Mouse (Mus musculus) midbrain, embryonic 13.5 days (tissue): Measurements from ENCODE around the gene Lpin3. TPM values are rescaled to one million over a fixed set of nuclear protein-coding genes. Genes with fewer than 3 reads are reported as not detected.

ENCODE experiments used
- ATAC-seq: fragments of 200-750 bp; cut with Nextera tagmentation; 2 replicates; pipeline ENCODE4 v1.8.0; 2017; ENCODE audit warnings: mild to moderate bottlenecking, moderate TSS enrichment, moderate library complexity
- H3K27ac ChIP-seq: fragments of 300-500 bp; sonication (generic); 2 replicates; pipeline ENCODE4 v1.5.1; 2015; ENCODE audit warnings: inconsistent platforms, mild to moderate bottlenecking, moderate library complexity
- H3K27me3 ChIP-seq: fragments of 300-500 bp; sonication (generic); 2 replicates; pipeline ENCODE4 v1.6.1; 2015; ENCODE audit warnings: mild to moderate bottlenecking, inconsistent platforms
- H3K36me3 ChIP-seq: fragments of 300-500 bp; sonication (generic); 2 replicates; pipeline ENCODE4 v1.6.1; 2015; ENCODE audit warnings: mild to moderate bottlenecking, inconsistent platforms
- H3K4me1 ChIP-seq: fragments of 300-500 bp; sonication (generic); replicated peaks from 2 replicates; pipeline ENCODE4 v1.6.1; 2015; ENCODE audit warnings: inconsistent platforms
- H3K4me2 ChIP-seq: fragments of 300-500 bp; sonication (generic); replicated peaks from 2 replicates; pipeline ENCODE4 v1.6.1; 2015; ENCODE audit warnings: moderate library complexity, mild to moderate bottlenecking, inconsistent platforms
- H3K4me3 ChIP-seq: fragments of 300-500 bp; sonication (generic); replicated peaks from 2 replicates; pipeline ENCODE4 v1.5.1; 2015; ENCODE audit warnings: mild to moderate bottlenecking, inconsistent platforms
- H3K9ac ChIP-seq: fragments of 300-500 bp; sonication (generic); replicated peaks from 2 replicates; pipeline ENCODE4 v1.6.1; 2015; ENCODE audit warnings: mild to moderate bottlenecking, inconsistent platforms
- H3K9me3 ChIP-seq: fragments of 300-500 bp; sonication (generic); 2 replicates; pipeline ENCODE4 v1.6.1; 2016; ENCODE audit warnings: mild to moderate bottlenecking, inconsistent platforms
- WGBS: fragments of 180-500 bp; shearing (Covaris S2); methylation state at CpG from one replicate; pipeline ENCODE4 v1.1.7; 2015; 5-methylcytosine and 5-hydroxymethylcytosine counted together
- polyA plus RNA-seq: library from polyadenylated mRNA; unstranded; fragments of >200 nt; fragmentation: Nextera tagmentation; extraction: Ambion mirVana; gene quantifications from 2 replicates; pipeline ENCODE4 v1.2.1, GENCODE M21; 2015

Gene Lpin3
- polyA plus RNA-seq, 1 experiment from 2014 or later: 0.38 TPM

DNA sequence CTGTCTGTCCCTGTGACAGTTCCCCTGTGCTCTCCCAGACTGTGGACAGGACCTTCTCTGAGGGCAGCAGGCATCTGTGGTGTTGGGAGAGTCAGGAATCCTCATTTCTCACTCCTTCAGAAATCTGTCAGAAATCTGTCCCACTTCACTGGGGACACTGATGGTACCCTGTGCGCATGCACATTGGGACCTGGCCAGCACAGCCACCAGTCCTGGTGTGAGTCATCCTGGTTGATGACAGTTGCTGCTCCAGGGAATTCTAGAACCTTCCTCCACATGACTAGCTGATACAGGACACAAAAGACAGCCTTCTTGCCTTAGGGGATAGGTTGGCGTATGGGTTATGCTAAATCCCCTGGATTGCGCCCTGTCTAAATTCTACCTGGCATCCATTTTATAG, 36.8 kb downstream of the Lpin3 start:
- Histone ChIP-seq H3K4me2 (no peak overlapping the region), H3K36me3 (no peaks in the 10 kb centered on the region), H3K9me3 (no peaks in the 10 kb centered on the region), H3K4me1 (peaks cover 31% of the 10 kb centered on the region), H3K27ac (no peak overlapping the region), H3K4me3 (no peak overlapping the region), H3K9ac (no peak overlapping the region), H3K27me3 (peaks cover 27% of the 10 kb centered on the region)
- 88% methylated on average over 3 of the region's 3 CpGs for WGBS
- no peak for ATAC-seq

DNA sequence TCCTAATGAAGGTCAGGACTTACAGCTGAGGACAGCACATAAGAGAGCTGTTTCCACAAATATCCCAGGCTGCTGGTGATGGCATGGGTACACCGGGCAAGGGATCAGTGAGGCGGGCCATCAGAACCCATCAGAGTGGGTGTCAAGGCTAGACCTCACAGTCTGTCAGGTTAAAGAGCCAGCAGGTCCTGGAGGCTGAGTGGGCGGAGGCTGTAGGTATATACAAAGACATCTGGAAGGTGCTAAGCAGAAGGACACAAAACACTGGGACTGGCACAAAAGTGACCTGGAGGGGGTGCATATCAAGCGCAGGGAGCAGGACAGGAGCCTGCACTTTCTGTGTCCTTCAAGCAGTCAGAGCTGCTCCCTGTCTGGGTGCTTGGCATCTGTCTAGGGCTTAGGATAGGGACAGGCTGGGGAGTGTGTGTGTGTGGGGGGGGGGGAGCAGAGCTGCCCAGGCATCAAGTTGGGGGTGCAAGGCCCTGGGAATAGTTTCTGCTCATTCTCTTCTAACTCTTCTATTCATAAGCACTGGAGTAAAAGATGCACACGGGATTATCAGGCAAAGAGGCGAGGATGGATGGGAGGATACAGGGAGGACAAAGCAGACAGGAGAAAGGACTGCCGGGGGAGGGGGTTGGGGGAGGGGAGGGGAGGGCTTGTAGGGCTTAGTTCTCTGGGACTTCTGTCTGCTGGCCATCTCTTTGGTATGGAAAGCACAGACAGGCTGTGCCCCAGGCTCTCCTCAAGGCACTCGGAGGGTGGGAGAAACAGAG, 37.9 kb downstream of the Lpin3 start:
- H3K4me1 ChIP-seq: peaks cover 29% of the 10 kb centered on the region
- 0 out of 2 replicates have a peak overlapping the region, but pooled peaks have one; percentile 25 for H3K27ac ChIP-seq
- no peak overlapping the region for H3K4me2 ChIP-seq
- H3K9me3 ChIP-seq: no peaks in the 10 kb centered on the region
- ATAC-seq: peak; percentile 60
- 37% methylated on average over 8 of the region's 8 CpGs for WGBS
- H3K27me3 ChIP-seq: peaks cover 16% of the 10 kb centered on the region
- H3K9ac ChIP-seq: no peak overlapping the region
- no peak overlapping the region for H3K4me3 ChIP-seq
- H3K36me3 ChIP-seq: no peaks in the 10 kb centered on the region

DNA sequence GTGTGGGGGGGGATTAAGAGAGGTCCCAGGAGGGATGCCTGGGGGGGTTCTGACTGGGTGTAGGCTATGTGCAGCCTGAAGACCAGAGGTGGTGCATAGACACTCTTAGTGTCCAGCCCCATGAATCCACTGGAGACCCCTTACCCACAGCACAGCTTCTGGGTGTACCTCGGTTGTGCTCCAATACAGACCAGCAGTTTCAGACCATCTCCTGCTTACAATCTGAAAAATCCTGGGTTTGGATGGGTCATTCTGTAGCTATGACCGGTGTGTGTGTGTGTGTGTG, 38.4 kb downstream of the Lpin3 start:
- WGBS: 68% methylated on average over 2 of the region's 2 CpGs
- Histone ChIP-seq H3K27ac (no peak overlapping the region), H3K4me3 (no peak overlapping the region), H3K9ac (no peak overlapping the region), H3K27me3 (peaks cover 13% of the 10 kb centered on the region), H3K36me3 (no peaks in the 10 kb centered on the region), H3K9me3 (no peaks in the 10 kb centered on the region), H3K4me2 (no peak overlapping the region), H3K4me1 (peaks cover 29% of the 10 kb centered on the region)
- peak; percentile 67; the same call in 1 of the 2 replicates for ATAC-seq

DNA sequence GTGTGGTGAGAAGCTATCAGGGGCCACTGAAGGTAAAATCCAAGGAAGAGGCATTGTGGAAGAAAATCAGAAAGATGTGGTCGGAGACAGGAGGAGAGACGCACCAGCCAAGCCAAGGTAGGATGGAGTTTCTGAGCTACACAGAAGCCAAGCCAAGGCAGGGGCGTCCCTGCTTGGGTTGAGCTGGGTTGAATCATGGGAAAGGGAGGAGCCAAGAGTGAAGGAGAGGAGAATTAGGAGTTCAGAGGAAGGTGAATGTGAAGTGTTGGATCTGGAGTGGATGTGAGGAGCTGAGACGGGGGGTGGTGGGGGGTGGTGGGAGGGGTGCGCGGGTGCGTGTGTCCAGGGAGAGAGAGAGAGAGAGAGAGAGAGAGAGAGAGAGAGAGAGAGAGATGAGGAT, 40.8 kb downstream of the Lpin3 start:
- 72% methylated on average over 7 of the region's 7 CpGs for WGBS
- H3K4me1 ChIP-seq: peaks cover 28% of the 10 kb centered on the region

DNA sequence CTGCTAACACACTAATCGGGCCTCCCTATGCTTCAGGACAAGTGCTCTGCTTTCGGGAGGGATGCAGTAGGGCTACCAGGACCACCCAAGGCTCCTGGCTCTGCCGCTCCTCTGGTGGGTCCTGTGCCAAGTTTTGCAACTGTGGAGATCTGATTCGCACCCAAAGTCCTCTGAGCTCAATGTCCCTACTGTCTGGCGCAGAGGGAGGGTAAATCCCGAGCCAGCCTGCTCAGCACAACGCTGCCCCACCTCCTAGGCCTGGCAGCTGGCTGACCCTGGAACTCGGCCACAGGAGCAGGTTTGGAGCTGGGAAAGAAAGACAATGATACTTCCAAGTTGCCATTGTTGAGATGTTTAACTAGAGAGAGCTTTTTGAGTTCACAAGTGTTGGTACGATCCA, 44.7 kb downstream of the Lpin3 start:
- Histone ChIP-seq H3K4me2 (no peak overlapping the region), H3K36me3 (no peaks in the 10 kb centered on the region), H3K9ac (no peak overlapping the region), H3K4me3 (no peak overlapping the region), H3K27ac (no peak overlapping the region), H3K9me3 (no peaks in the 10 kb centered on the region), H3K4me1 (no peaks in the 10 kb centered on the region), H3K27me3 (no peaks in the 10 kb centered on the region)
- WGBS: 79% methylated on average over 9 of the region's 9 CpGs
- no peak for ATAC-seq

More for the DNA sequence above, 40.8 kb downstream of the Lpin3 start:
- Histone ChIP-seq H3K9me3 (no peaks in the 10 kb centered on the region), H3K27me3 (no peaks in the 10 kb centered on the region), H3K9ac (no peak overlapping the region), H3K4me2 (no peak overlapping the region), H3K4me3 (no peak overlapping the region), H3K27ac (no peak overlapping the region), H3K36me3 (no peaks in the 10 kb centered on the region)
- ATAC-seq: no peak

DNA sequence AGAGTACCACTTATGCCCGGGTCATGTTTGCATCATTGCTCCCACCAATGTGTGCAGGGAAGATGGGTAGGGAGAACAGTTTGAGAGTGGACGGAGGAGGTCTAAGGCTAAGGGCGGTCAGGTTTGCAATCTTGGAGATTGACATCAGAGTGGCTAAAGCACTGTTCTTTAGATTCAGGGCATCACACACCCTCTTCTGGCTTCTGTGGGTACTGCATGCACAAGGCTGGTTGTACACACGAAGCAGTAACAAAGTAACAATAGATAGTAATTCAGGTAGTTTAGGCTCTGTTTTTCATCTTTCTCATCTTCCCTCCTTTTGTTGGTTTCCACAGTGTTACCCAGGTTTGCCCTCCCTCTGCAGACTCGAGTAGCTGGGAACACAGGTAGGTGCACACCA, 50.9 kb downstream of the Lpin3 start:
- Histone ChIP-seq H3K9me3 (no peaks in the 10 kb centered on the region), H3K27ac (no peak overlapping the region), H3K27me3 (no peaks in the 10 kb centered on the region), H3K36me3 (no peaks in the 10 kb centered on the region), H3K4me1 (no peaks in the 10 kb centered on the region), H3K4me3 (no peak overlapping the region), H3K4me2 (no peak overlapping the region), H3K9ac (no peak overlapping the region)
- WGBS: 94% methylated on average over 5 of the region's 5 CpGs
- no peak for ATAC-seq

DNA sequence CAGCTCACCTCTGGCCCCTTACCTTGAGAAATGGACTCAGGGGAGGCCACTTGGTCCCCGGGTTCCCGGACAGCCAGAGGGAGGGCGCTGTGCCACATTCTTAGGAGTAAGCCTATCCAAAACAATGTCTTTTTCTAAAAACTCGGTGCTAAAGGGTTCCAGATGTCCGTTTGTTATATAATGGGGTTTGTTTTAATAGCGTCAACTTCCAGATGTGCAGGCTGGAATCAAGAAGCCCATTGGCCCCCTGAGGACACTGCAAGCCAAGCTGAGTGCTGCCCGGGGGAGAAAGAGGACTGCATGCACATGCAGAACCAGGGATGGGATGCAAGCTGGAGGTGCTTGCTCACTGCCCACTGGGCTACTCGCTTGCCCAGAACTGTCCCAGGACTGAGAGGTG, 51.9 kb downstream of the Lpin3 start:
- WGBS: 81% methylated on average over 8 of the region's 8 CpGs
- ATAC-seq: no peak
- Histone ChIP-seq H3K4me1 (no peaks in the 10 kb centered on the region), H3K27ac (no peak overlapping the region), H3K9ac (no peak overlapping the region), H3K9me3 (no peaks in the 10 kb centered on the region), H3K4me3 (no peak overlapping the region), H3K4me2 (no peak overlapping the region), H3K36me3 (no peaks in the 10 kb centered on the region), H3K27me3 (no peaks in the 10 kb centered on the region)

DNA sequence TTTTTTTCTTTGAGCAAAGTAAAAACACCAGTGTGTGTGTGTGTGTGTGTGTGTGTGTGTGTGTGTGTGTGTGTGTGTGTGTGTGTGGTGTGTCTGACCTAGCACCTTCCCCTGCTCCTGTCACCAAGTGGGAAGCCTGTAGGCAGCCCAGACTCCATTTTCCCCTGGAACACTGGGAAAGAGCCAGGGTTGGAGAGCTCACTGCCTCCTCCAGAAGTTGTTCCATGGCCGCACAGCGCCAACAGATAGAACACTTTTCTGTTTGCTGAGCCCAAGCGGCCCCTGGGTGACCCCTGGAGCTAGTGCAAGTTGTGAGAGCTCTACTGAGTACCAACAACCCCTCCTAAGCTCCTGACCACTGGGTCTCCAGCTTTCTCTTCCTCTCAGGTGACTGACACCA, 52.5 kb downstream of the Lpin3 start:
- H3K27ac ChIP-seq: no peak overlapping the region
- no peak overlapping the region for H3K4me3 ChIP-seq
- H3K4me1 ChIP-seq: no peaks in the 10 kb centered on the region
- H3K4me2 ChIP-seq: no peak overlapping the region
- WGBS: 73% methylated on average over 3 of the region's 3 CpGs
- no peak for ATAC-seq
- H3K36me3 ChIP-seq: no peaks in the 10 kb centered on the region
- H3K9me3 ChIP-seq: no peaks in the 10 kb centered on the region
- H3K9ac ChIP-seq: no peak overlapping the region
- no peaks in the 10 kb centered on the region for H3K27me3 ChIP-seq

DNA sequence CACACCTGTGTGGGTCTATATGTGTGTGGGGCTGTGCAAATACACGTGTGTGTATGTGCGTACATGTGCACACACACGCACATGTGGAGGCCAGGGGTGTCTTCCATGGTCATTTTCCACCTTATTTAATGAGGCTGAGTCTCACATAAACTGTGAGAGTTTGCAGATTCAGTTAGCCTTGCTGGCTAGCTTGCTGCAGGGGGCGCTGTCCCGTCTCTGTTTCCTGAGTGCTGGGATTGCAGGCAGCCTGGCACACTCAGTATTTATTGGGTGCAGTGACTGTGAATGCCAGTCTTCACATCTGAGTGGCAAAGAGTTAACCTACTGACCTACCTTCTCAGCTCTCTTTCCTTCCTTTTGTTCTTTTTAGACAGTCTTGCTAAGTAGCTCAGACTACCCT, 53.4 kb downstream of the Lpin3 start:
- H3K36me3 ChIP-seq: no peaks in the 10 kb centered on the region
- 68% methylated on average over 5 of the region's 5 CpGs for WGBS
- ATAC-seq: no peak
- H3K9me3 ChIP-seq: no peaks in the 10 kb centered on the region
- H3K27ac ChIP-seq: no peak overlapping the region
- no peak overlapping the region for H3K4me3 ChIP-seq
- H3K4me1 ChIP-seq: no peaks in the 10 kb centered on the region
- no peak overlapping the region for H3K9ac ChIP-seq
- no peaks in the 10 kb centered on the region for H3K27me3 ChIP-seq
- H3K4me2 ChIP-seq: no peak overlapping the region

DNA sequence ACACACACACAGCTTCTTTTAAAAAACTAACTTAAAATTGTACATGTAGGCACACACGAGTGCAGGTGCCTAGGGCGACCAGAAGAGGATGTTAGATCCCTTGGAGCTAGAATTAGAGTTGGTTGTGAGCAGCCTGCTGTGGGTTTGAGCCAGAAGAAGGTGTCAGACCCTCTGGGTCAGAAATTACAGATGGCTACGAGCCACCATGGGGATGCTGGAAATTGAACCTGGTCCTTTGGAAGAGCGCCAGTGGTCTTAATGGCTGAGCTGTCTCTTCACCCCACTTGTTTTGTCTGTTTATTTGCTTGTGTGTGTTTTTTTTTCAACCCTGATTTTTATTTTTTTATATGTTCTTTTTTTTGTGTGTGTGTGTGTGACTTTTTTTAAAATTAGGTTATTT, 54.0 kb downstream of the Lpin3 start:
- no peak for ATAC-seq
- Histone ChIP-seq H3K4me2 (no peak overlapping the region), H3K27me3 (no peaks in the 10 kb centered on the region), H3K4me1 (no peaks in the 10 kb centered on the region), H3K9me3 (no peaks in the 10 kb centered on the region), H3K9ac (no peak overlapping the region), H3K36me3 (no peaks in the 10 kb centered on the region), H3K4me3 (no peak overlapping the region), H3K27ac (no peak overlapping the region)
- 86% methylated on average over 4 of the region's 4 CpGs for WGBS

DNA sequence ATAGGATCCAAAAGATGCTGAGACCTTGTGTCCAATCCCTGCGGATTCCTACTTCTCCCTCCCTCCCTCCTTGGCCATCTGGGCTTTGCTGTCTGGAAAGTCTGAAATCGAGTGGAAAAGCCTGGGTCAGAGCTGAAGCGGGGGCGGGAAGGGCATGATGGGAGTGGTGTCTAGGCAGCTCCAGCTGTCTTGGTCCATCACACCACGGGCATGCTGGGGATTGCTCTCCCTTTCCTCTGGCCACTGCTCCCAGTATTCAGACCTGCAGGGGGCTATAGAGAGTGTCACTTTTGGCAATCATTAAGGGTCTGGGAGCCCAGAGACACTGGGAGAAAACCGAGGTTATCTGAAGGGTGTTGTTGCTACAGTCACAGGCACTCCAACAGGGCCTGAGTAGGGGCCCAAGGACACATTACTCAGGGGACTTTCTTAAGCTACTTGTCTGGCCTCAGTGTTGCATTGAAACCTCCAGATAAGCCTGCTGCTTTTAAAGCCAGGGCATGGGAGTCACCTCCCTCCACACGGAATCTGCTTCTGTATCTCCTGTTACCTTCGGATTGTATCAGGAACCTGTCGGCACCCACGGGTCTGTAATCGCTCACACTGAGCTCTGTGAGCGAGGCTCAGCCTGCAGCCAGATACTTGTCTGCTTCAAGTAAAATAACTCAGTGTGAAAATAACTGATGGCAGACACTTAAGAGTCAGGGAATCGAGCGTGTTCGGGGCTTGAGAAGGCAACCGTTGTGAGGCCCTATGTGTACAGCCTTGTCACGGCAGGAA, 60.6 kb downstream of the Lpin3 start:
- Histone ChIP-seq H3K9ac (no peak overlapping the region), H3K4me3 (no peak overlapping the region), H3K9me3 (no peaks in the 10 kb centered on the region), H3K27me3 (no peaks in the 10 kb centered on the region), H3K36me3 (peaks cover 14% of the 10 kb centered on the region), H3K4me1 (no peaks in the 10 kb centered on the region), H3K27ac (no peak overlapping the region), H3K4me2 (no peak overlapping the region)
- no peak for ATAC-seq
- WGBS: 75% methylated on average over 17 of the region's 17 CpGs

DNA sequence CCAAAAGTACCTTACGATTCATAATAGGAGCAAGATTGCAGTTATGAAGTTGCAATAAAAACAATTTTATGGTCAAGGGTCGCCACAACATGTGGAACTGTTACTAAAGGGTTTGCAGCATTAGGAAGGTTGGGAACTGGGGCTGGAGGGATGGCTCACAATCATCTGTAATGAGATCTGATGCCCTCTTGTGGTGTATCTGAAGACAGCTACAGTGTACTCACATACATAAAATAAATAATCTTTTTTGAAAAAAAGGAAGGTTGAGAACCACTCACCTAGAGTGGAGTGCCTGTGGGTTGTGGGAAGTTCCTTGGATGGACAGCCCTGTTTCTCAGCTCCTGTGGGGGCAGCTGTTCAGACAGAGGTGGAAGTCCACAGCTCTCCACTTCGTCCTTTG, 62.0 kb downstream of the Lpin3 start:
- H3K9ac ChIP-seq: no peak overlapping the region
- 66% methylated on average over 3 of the region's 3 CpGs for WGBS
- no peaks in the 10 kb centered on the region for H3K4me1 ChIP-seq
- H3K27ac ChIP-seq: no peak overlapping the region
- no peak overlapping the region for H3K4me3 ChIP-seq
- no peak for ATAC-seq
- H3K4me2 ChIP-seq: no peak overlapping the region
- no peaks in the 10 kb centered on the region for H3K27me3 ChIP-seq
- H3K9me3 ChIP-seq: no peaks in the 10 kb centered on the region
- peaks cover 20% of the 10 kb centered on the region for H3K36me3 ChIP-seq
